Mouse (Mus musculus) heart, postnatal 0 days (tissue): ENCODE data around the gene Sez6l.

Experiments
- CTCF ChIP-seq: IDR thresholded peaks from 2 replicates; pipeline ENCODE4 v1.5.1; 2016; ENCODE audit warnings: antibody characterized with exemption, control low read depth, low read depth
- EP300 ChIP-seq: IDR thresholded peaks from 2 replicates; pipeline ENCODE4 v1.6.1; 2016; ENCODE audit warnings: antibody characterized with exemption, low read depth

DNA sequence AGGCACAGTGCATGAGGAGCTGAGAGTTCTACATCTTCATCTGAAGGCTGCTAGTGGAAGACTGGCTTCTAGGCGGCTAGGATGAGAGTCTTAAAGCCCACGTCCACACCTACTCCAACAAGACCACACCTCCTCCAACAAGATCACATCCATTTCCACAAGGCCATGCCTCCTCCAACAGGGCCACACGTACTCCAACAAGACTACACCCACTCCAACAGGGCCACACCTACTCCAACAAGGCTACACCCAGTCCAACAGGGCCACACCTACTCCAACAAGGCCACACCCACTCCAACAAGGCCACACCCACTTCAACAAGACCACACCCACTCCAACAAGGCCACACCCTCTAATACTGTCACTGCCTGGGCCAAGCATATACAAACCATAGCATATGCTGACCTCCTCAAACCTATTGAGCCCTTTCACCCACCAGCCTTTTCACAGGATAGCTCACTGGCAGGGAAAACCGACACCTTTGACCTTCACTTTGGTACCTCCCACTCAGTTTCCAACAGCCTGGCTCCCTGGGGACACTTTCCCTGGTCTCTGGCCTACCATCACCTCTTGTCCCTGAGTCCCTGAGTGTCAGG, 107.9 kb downstream of the Sez6l start:
- no peak for TF ChIP-seq CTCF
- no peak for TF ChIP-seq EP300
